Mouse (Mus musculus) ovary, adult 2 months (tissue): ENCODE data around the gene Tpst1. TPM values are rescaled to one million over a fixed set of nuclear protein-coding genes. Genes with fewer than 3 reads are reported as not detected.

Experiments used
- polyA plus RNA-seq: library from polyadenylated mRNA; depleted of rRNA; stranded (reverse); fragments of >200 nt; gene quantifications from 2 replicates; pipeline ENCODE4 v1.2.3, GENCODE M21; 2012; rRNA removed

Gene Tpst1
- polyA plus RNA-seq, result 30.3 and 40.9 TPM in 2 replicates

DNA sequence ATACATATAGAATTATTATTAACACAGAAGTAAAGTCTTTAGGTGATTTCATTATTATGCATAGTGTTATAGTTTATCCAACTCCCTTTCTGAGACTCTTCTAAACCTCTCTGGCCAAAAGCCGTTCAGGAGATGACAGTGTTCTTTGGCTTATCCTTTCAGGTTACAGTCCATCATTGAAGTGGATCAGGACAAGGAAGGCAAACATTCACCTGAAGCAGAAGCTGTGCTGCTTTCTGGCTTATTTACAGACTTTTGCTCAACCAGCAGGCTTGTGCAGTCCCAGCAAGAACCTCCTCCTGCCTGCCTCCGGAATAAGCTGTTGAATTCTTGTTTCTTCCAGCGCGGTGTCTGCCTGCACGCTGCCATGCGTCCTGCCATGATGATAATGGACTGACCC, at the start of gene Tpst1:
Gene Tpst1 (plus strand): TSS at position 301 of the 400 bp plus-strand sequence.

DNA sequence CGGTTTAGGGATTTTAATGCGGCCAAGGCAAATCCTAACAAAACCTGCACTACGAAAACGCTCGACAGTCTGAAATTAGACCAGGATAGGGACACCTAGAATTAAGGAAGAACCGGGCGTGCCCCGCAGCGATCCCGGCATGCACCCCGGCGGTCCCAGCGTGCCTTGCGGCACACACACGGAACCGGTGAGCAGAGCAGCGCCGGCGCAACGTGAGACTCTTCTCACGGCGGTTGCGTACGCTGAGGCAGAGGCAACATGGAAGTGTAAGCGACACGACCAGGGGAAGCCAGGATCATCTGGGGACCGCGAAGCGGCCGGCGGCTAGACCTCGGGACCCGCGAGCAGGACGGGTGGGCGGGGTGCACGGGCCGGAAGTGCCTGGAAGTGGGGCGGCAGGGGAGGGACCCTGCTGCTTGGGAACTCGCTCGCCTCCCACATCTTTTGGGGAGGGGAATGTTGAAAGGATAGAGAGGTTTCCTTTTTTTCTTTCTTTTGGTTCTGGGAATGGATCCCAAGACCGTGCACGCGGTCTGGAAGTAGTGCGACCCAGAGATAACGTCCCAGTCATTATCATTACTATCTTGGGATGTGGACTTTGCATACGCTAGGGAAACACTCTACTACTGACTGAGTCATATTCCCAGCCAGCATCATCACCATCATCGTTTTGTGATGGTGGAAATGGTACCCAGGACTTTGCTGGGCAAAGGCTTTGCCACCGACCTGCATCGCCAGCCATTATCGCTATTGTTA, 43.8 kb upstream of the Tpst1 start, which contains the start of the genes Asl and Crcp:
Gene Asl (minus strand): TSS at position 106 of the 756 bp plus-strand sequence.
Gene Crcp (plus strand): TSS at position 149 of the 756 bp plus-strand sequence.

GRCm38 (mm10) chr5:130144334-130145312, 71.5 kb downstream of the Tpst1 start, which contains the start of gene Kctd7:
Gene Kctd7 (plus strand): TSS chr5:130144861.

DNA sequence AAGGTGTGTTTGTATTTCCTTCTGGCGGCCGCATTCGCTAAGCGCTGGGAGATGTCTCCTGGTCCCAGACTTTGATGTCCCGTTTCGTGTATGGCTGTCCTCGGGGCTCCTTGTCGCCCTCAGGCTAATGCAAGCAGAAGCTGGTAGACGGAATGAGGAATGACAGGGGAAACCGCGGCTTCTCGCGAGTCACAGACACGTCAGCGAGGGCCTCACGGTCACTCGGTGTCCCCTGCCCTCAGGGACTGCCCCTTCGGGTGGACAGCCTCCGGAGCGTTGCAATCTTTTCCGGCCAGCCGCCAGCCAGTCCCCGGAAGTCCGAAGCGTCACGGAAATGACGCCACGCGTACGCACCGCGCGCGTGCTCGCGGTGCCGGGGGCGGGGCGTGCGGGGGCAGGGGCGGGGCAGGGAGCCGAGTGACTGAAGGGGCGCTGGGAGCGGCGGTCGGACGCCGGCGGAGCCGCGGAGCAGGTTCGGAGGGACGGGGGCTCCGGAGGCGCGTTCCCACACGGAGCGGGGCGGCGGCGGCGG, 98.4 kb downstream of the Tpst1 start, which contains the start of gene Rabgef1:
Gene Rabgef1 (plus strand): TSS at position 376 of the 532 bp plus-strand sequence.

Other genes with a start within 250 kb of the Tpst1 start
- 23.9 and 33.8 TPM in 2 replicates for gene Sumf2, start 226.3 kb upstream of the Tpst1 start, polyA plus RNA-seq
- 1,641 and 1,970 TPM in 2 replicates for gene Chchd2, start 185.9 kb upstream of the Tpst1 start, polyA plus RNA-seq
- gene Zbed5, start 177.6 kb upstream of the Tpst1 start, polyA plus RNA-seq, result 7.2 and 9.1 TPM in 2 replicates
- gene Phkg1, start 174.8 kb upstream of the Tpst1 start, polyA plus RNA-seq, result 1.7 and 2.3 TPM in 2 replicates
- 16.2 and 25.4 TPM in 2 replicates for gene Nupr1l, start 164.8 kb upstream of the Tpst1 start, polyA plus RNA-seq
- gene Vkorc1l1, start 131.4 kb upstream of the Tpst1 start, polyA plus RNA-seq, result 10.4 and 17.2 TPM in 2 replicates
- gene Gusb, start 70.3 kb upstream of the Tpst1 start, polyA plus RNA-seq, result 42.7 and 61.5 TPM in 2 replicates
- 80.0 and 109 TPM in 2 replicates for gene Asl, start 44.1 kb upstream of the Tpst1 start, polyA plus RNA-seq
- 14.4 and 16.9 TPM in 2 replicates for gene Crcp, start 44.0 kb upstream of the Tpst1 start, polyA plus RNA-seq
- gene Kctd7, start 71.5 kb downstream of the Tpst1 start, polyA plus RNA-seq, result 12.1 and 18.1 TPM in 2 replicates
- gene Rabgef1, start 98.5 kb downstream of the Tpst1 start, polyA plus RNA-seq, result 16.7 and 25.9 TPM in 2 replicates
- 38.6 and 50.3 TPM in 2 replicates for gene Tmem248, start 143.8 kb downstream of the Tpst1 start, polyA plus RNA-seq
- 15.1 and 21.4 TPM in 2 replicates for gene Sbds, start 182.2 kb downstream of the Tpst1 start, polyA plus RNA-seq
- 12.6 and 14.7 TPM in 2 replicates for gene Tyw1, start 182.3 kb downstream of the Tpst1 start, polyA plus RNA-seq